Mouse (Mus musculus): Measurements from ENCODE around the gene Cab39.

The Cab39 gene

DNA sequence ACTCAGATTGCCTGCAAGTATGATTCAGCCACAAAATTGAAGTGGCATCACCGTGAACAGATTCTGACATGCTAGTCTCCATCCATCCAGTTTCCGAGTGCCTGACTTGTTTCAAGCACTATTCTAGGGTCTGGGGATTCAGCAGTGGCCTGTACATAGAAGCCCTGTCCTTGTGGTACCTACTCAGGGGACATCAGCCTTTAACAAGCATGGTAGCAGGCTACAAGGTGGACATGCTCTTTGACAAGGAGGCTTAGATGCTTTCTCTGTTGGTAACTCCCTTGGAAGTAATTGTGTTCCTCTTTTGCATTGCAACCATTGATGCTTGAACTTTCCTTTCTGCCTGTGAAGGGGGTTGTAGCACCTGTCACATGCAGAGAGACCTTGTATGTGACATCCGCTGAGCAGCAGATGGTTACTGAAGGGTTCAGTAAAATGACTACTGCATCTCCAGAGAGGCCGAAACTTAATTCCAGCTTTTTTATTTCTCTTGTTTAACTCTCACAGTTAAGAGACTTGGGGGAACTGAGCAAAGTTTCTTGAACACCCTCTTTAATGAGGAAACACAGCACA, 50.1 kb downstream of the Cab39 start:
- no peak for DNase-seq (ENCODE audit: inconsistent age in 2 of 2, low spot score in 1 of 2)

DNA sequence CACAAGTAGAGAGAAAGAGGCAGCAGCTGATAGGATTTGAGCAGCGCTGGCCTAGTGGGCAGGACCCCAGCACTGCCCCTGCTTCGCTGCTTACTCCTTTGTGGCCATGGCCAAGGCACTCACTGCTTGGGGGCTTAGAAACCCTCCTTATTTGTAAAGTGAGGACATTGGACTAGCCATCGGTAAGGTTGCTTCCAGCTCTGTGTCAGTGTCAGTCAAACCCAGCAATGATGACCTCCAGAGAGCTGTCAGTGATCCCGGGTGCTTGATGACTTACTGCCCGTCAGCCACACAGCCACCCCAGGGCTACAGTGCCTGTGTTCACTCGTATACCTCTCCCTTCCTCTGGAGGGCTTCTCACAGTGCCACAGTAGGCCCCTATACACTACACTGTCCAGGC, 51.7 kb downstream of the Cab39 start:
- DNase-seq (ENCODE audit: inconsistent age in 2 of 2, low spot score in 1 of 2): peak in 1 of 2 experiments; percentile 68

DNA sequence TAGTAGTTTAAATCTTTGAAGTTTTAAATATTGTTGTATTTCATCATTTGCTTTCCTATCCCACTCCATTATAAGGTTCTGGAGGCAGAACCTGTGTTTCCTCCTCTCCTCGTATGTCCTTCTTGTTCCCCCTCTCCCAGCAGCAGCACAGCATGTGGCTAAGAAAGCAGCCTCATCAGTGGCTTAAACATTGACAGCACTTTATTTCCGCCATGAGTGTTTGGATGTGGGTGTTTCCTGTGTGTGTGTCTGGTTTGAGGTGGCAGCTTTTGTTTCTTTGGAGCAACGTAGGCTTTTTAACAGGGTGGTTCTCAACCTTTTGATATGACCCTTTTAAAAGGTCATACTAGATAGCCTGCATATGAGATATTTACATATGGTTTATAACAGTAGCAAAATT, 52.2 kb downstream of the Cab39 start:
- no peak for DNase-seq (ENCODE audit: inconsistent age in 2 of 2, low spot score in 1 of 2)

DNA sequence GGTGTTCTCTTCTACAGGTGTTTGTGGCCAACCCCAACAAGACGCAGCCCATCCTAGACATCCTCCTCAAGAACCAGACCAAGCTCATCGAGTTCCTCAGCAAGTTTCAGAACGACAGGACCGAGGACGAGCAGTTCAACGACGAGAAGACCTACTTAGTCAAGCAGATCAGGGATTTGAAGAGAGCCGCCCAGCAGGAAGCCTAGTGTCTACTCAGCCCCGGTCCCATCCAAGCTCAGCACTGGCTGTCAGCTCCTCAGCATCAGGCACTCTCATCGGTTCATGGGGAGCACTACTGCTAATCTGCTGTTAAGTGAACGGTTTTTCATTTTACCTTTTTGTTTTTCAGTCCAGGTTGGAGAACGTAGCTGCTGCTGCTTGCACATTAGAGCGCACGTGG, 55.8 kb downstream of the Cab39 start:
- DNase-seq (ENCODE audit: inconsistent age in 2 of 2, low spot score in 1 of 2): no peak

DNA sequence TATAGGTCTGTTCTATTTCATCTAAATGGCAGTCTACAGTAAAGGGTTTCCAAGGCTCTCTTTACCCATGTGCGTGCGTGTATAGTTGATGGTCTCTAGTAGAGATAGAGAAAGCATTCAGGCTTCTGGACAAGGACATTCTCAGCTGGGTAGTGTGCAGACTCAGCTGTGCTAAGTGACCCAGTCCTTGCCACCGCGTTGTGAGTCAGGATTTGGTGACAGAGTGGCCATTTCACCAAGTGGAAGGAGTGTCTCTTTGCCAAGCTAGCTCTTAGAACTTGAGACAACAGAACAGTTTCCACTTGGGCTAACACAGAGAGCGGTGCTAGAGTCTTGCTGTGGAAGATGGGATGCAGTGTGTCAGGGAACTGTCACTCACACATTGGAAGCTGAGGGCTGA, 57.6 kb downstream of the Cab39 start:
- DNase-seq (ENCODE audit: inconsistent age in 2 of 2, low spot score in 1 of 2): peak; percentile 45 to 86

DNA sequence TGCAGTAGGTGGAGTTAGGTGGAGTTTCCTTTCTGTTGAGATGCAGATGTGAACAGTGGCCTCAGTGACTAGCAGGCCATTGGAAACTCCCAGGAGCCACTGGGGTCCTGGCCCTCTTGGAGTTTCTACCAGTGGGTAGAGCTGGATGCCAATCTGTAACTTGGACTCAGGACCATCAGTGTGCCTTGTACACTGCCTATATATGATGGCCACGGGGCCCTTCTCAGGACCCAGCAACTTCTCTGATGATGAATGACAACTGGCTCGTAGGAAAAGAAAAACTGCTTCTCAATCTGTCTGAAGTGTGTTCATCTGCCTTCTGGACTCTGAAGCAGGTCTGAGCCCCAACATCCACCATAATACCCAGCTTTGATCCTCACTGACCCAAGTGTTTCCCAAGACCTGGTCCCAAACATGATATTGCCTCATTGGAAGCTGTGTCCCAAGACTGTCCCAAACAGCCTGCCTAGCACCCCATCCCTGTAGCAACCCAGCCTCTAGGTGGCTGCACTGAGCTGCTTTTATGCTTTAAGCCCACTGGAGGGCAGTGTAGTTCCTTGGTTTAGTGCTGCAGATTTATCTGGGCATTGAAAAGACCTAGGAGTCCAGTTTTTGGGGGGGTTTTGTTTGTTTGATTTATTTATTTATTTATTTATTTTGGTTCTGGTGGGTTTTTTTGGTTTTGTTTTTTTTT, 59.9 kb downstream of the Cab39 start:
- DNase-seq (ENCODE audit: inconsistent age in 2 of 2, low spot score in 1 of 2): peak; percentile 72 to 92

DNA sequence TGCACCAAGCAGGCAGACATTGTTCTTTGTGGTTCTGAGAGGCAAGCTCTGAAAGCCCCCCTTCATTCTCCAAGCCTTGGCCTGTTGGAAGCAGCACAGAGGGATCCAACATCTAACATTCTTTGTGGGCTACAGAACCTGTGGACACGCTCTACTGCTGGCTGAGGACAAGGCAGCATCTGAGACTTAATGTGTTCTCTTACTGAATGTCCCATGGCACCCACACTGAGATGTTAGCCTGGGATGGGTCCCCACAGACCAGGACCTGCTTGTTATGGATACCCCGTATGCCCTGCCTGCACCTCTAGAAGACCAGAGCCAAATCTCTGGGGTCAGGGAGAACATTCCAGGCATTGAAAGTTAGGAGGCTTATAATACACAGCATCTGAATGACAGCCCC, 60.6 kb downstream of the Cab39 start:
- peak in 1 of 2 experiments; percentile 31 for DNase-seq (ENCODE audit: inconsistent age in 2 of 2, low spot score in 1 of 2)

DNA sequence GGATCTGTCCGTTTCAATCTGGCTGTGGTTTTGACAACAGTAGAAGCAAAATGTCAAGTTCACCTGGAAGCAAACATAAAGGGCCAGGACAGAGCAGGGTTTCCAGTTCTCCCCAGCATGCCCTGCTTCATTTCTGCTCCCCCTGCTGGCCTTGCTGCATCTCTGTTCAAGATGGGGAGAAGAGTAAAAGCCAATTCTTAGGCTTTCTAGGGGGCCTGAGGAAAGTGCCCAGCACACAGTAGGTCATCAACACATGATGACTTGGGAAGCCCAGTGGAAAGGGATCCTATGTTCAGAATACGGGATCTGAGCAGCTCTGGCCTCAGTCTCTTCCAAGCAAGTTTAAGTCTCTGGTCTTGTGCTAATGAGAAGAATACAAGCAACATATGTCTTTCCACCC, 61.2 kb downstream of the Cab39 start:
- DNase-seq (ENCODE audit: inconsistent age in 2 of 2, low spot score in 1 of 2): no peak

DNA sequence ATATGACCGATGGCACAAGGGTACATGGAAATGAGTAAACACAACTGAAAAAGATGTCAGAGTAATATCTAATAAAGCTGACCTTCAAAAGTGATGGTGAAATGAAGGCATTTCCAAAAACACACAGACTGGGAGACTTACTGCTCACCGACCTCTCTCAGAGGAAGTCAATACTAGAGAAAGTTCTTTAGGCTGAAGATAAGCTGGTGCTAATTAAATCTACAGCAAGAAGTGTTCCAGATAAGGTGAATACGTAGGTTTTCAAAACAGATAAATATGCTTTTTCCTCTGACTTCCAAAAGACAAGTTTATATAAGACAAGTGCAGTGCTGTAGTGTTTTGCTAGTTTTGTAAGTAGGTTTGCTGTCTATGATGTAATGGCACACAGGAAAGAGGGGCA, 63.0 kb downstream of the Cab39 start:
- no peak for DNase-seq (ENCODE audit: inconsistent age in 2 of 2, low spot score in 1 of 2)

DNA sequence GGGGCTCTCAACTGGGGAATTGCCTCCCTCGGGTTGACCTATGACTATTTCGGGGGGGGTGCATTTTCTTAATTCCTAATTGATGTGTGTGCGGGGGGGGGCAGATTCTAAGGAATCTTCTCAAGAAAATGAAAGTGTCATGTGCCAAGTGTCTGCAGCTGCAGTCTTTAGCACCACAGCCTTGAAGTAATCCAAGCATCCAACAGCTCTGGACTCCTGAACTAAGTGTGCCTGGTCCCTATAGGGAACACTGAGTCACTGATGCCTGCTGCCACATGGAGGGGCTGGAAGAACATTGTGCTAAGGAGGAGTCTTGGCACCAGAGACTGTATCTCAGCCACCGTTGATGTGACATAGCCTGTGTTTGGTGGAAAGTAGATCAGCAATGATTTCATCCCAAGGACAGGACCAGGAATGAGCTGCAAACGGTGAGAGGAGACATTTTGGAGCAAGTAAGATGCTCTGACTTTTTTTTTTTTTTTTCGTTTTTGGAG, 64.1 kb downstream of the Cab39 start:
- no peak for DNase-seq (ENCODE audit: inconsistent age in 2 of 2, low spot score in 1 of 2)

DNA sequence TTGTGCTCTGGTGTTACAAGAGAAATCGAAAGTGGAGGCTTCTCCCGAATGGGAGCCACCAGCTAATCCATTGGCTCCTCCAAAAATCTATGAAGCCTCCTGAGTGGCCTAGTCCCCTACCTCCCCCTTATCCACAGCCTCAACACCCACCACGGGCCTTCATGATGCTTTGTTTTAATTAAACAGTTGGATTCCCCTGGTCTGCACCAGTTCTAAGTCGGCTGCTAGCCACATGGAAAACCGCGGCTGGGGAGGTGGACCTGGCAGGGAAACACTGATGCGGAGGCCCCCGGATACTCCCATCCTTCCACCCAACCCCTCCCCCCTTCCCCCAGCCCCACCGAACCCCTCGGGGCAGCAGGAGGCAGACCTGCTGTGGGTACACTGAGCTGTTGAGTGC, 71.1 kb downstream of the Cab39 start:
- DNase-seq (ENCODE audit: inconsistent age in 2 of 2, low spot score in 1 of 2): peak in 1 of 2 experiments; percentile 46

DNA sequence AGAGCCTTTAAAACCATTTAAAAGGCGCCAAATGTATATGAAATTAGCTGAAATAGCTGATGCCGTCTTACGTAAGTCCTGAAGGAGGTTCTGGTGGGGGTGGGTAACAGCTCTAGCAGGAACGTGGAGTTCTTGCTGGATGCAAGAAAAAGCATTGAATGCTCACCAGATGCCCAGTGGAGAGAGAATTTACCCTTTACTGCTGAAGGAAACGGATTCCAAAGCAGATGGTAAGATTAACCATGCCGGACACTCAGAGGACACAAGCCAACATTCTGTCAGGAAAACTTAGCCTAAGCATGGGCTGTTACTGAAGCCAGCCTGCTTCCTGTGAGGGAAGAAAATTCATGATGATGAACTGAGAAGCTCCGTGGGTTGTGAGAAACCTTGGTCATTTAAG, 76.8 kb downstream of the Cab39 start:
- DNase-seq (ENCODE audit: inconsistent age in 2 of 2, low spot score in 1 of 2): no peak

DNA sequence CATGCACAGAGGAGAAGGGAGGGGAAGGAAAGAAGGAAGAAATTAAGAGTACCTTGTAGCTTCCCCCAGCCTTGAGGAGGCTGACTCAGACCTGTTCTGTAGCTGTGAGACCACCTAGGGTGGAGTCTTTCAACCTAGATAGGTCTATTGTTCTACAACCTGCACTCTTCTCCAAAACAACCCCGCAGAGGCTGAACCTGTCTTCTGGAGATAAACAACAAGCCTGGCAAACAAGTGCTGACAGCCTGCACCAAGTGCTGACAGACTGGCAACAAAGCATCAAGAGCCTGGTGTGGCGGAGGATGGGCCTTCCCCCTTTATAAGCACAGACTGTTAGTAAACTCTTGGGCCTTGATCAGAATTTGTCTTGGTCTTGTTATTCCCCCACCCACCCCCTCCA, 77.3 kb downstream of the Cab39 start:
- DNase-seq (ENCODE audit: inconsistent age in 2 of 2, low spot score in 1 of 2): no peak

DNA sequence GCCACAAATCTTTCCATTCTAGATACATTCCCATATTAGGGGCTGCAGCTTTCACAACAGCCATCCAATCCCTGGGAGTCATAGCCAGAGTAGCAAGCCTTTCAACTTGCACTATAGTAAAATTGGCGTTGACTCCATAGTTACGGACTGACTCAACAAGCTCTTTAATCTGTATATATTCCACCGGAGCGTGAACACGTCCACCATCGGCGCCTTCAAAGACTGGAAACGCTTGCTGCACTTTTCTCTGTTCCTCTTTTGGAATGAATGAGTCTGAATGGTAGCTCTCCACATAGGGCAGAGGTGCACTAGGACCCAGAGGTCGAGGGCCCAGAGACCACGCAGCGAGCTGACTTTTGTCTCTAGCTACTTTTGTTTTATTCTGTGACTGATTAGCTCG, 88.8 kb downstream of the Cab39 start:
- no peak for DNase-seq (ENCODE audit: inconsistent age in 2 of 2, low spot score in 1 of 2)

DNA sequence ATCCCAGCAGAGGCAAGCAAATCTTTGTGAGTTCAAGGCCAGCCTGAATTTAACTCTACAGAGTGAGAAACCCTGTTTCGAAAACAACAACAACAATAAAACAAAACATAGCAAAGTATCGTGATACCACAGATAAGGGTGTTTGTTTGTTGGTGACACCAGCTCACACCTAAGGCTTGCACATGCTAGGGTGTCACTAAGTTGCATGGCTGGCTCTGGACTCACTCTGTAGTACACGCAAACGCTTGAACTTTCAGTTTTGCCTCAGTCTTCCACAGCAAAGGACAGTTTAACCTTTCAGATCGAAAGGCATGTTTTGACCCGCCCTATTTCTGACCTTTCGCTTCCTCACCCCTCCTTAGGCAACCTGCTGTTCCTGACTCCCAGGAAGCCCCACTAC, 94.0 kb downstream of the Cab39 start:
- peak in 1 of 2 experiments; percentile 57 for DNase-seq (ENCODE audit: inconsistent age in 2 of 2, low spot score in 1 of 2)

DNA sequence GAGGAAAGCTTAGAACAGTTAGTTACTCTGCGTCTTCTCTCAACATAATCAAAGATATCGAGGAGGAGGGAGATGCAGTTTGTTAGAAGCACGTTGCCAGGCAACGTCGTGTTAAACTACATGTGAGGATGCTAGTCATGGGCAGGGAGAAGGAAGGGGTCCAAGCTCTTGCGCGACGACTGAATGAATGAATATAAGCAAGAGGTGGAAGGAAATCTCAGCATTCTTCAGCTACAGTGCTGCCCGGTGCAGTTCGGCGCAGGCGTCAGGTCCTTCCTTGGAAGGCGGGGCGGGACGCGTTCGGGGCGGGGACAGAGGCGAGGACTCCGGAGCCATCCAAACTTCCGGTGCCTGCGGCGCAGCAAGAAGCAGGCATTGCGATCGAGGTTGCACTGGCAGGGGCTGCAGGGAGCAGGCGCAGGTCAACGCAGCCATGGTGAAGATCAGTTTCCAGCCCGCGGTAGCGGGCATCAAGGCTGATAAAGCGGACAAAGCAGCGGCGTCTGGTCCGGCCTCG, 101.0 kb downstream of the Cab39 start, which contains the start of gene Itm2c:
Gene Itm2c, plus strand, starts transcription at position 51 of the 517 bp plus-strand sequence.
- peak; percentile 93 to 97 for DNase-seq (ENCODE audit: inconsistent age in 2 of 2, low spot score in 1 of 2)

DNA sequence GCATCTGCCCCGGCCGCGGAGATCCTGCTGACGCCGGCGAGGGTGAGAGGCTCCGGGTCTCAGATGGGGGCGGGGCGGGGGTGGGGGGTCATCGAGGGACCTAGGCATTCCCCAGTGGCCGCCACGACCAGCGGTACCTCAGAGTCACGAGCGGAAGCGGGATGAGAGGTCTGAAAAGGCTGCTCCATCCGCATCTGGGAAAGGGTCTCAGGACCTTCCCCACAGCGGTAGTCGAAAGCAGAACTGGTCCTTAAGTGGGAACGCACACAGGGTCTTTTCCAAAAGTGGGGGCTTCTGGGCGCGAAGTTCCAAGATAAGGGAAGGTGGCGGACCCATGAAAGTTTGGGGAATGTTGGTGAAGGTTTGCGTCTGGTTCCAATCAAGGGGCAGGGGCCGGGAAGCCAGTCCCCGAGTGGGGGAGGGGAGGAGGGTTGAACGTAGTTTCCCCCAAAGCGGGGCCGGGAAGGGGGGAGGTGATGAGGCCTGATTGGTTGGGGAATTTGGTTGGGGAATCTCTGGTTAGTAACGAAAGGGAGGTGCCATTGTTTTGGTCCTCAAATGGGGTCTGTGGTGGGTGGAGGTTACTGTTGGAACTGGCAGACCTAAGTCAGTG, 101.6 kb downstream of the Cab39 start:
- DNase-seq (ENCODE audit: inconsistent age in 2 of 2, low spot score in 1 of 2): peak; percentile 63 to 83

DNA sequence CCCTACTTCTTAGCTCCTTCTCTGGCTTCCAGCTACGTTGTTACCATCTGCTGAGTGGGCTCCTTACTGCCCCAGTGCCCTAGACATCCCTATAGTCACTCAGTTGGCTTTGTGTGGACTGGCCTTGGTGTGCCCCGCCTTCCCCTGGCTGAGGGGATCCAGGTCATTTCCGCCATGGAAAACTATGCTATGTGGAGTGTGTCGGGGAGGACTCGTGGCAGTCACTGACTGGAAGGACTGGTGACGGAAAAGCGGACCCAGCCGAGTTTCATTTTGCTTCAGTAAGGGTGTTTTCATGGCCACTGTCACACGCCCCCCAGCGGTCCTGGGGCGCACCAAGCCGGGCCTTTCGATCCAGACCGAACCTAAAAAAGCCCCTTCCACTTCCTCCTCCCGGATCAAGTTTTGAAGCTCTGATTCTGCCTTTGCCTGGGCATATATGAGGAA, 102.2 kb downstream of the Cab39 start:
- peak; percentile 82 to 92 for DNase-seq (ENCODE audit: inconsistent age in 2 of 2, low spot score in 1 of 2)

DNA sequence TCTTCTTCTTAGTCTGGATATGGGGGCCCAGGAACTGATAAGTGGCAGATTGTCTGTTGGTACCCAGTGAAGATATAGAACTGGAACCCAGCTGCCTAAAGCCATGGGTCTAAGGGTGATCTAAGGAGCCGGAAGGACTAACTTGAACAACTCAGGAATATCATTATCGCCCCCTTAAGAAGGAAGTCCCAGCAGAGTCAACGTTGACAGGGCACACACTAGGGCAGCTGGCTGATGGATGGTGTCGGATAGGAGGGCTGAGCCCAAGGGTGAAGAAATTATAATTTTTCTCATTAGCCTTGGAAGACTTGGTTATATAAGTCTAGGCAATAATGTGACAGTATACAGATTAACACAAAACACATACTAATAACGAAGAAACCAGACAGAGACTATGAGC, 102.9 kb downstream of the Cab39 start:
- DNase-seq (ENCODE audit: inconsistent age in 2 of 2, low spot score in 1 of 2): no peak

DNA sequence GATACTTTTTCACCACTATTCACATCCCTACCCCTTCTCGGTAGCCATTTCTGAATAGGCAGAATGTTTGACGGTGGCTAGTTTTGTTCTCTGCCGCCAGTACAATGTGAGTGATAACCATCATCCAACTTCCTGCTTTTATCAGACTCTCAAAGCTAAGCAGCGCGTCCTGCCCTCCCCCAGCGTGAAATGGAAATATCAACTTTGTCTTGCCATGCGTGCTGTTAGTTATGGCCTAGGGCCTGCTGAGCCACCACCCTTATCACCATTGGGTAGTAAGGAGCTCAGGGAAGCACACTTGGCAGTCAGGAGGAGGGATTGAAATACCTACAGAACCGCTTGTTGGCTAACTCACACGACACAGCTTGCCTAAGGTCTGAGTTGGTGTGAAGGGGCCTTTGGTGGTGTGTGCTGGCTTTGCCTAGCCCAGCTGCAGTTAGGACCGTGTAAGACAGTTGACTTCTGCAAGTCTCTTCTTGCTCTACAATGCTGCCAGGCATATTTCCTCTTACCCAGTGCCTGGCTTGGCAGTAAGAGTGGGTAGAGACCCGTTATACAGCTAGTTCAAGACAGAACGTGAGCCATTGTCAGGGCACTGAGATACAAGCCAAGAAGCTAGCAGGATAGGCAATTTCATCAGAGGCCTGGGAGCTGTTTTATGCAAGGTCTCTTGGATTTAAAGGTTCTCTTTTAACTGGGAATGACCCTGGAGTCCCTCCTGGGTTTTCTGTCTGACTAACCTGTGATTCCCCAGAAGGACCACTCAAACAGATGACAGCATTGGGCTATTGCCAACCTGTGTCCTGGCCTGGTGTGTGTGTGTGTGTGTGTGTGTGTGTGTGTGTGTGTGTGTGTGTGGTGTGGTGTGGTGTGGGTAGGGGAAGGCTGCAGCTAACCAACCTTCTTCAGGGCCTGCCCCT, 103.8 kb downstream of the Cab39 start:
- peak in 1 of 2 experiments; percentile 86 for DNase-seq (ENCODE audit: inconsistent age in 2 of 2, low spot score in 1 of 2)

Data from adrenal gland, adult (tissue).